9 mouse cellular contexts compared by ENCODE assay signal in genomic region chr2:58485152-58485551, GRCm38 (mm10). TPM values are rescaled to one million over a fixed set of nuclear protein-coding genes. Genes with fewer than 3 reads are reported as not detected.
DNase-seq lines count a peak whose midpoint lies in the region; ATAC-seq lines count a peak whose summit lies in the region.
"Had no signal": no experiment of that assay in that cellular context is flagged by ENCODE, and none has a peak within 500 bp of the region (broad histone marks: within the 10 kb centered on the region; RNA-seq: fewer than 3 reads in every experiment).

No protein-coding gene starts in this region.

- intact Hi-C loops in left cerebral cortex, postnatal 4 days (cut with DNase I): no loop called here

- peak; percentile 28 for DNase-seq in cerebellum, adult 8-10 months
- peak; percentile 14 for DNase-seq in left cerebral cortex, postnatal 4 days
- no peak for DNase-seq in left cerebral cortex, adult 11 months (ENCODE audit: low spot score)
- peak; percentile 50 to 63 for DNase-seq in cerebellum, postnatal 10 days
- DNase-seq in lung, postnatal 4 days: peak; percentile 50 to 51
- no peak for DNase-seq in kidney, postnatal 14 days
- no peak for DNase-seq in layer of hippocampus, adult 8-10 months (ENCODE audit: low spot score in 2 of 2)

- no peak for ATAC-seq in cerebellum, adult (ENCODE audit: insufficient number of reproducible peaks, low FRiP score, low TSS enrichment)
- ATAC-seq: CD4-positive, CD25-positive, alpha-beta regulatory T cell, adult 4 months had no signal

RNA-seq across cellular contexts. Expression of gene Gm17409, which starts 15.2 kb away (rescaled TPM):
- total RNA-seq in left cerebral cortex, postnatal 4 days (2021): not detected
- not detected for total RNA-seq in layer of hippocampus, adult 8-10 months (2022)

Comparison
In these comparisons a context has a peak if more than half of its experiments do, and no peak if none do; other contexts are left out.
1. DNase-seq: peak in cerebellum, adult 8-10 months (single experiment), left cerebral cortex, postnatal 4 days (single experiment), cerebellum, postnatal 10 days (2 of 2) and lung, postnatal 4 days (2 of 2); none in left cerebral cortex, adult 11 months (single experiment), kidney, postnatal 14 days (single experiment) and layer of hippocampus, adult 8-10 months (0 of 2).